Mouse (Mus musculus) hindbrain, embryonic 10.5 days (tissue): ENCODE data around the gene Gse1. TPM values are rescaled to one million over a fixed set of nuclear protein-coding genes. Genes with fewer than 3 reads are reported as not detected.

ENCODE experiments used
- polyA plus RNA-seq: library from polyadenylated mRNA; unstranded; fragments of >200 nt; fragmentation: Nextera tagmentation; extraction: Ambion mirVana; gene quantifications from 2 replicates; pipeline ENCODE4 v1.2.1, GENCODE M21; 2016

Gse1 gene
- polyA plus RNA-seq, 1 experiment from 2014 or later: 22.9 TPM

Other genes starting within 250 kb of the Gse1 start
- 3.8 and 4.6 TPM in 2 replicates for gene Crispld2, start 236.0 kb upstream of the Gse1 start, polyA plus RNA-seq
- gene Zdhhc7, start 127.0 kb upstream of the Gse1 start, polyA plus RNA-seq: 34.1 and 38.7 TPM in 2 replicates
- 5.2 and 12.5 TPM in 2 replicates for gene 6430548M08Rik, start 114.3 kb upstream of the Gse1 start, polyA plus RNA-seq
- gene Fam92b, start 51.0 kb upstream of the Gse1 start, polyA plus RNA-seq: 0.95 and 4.1 TPM in 2 replicates